Mouse (Mus musculus): ENCODE results near the gene Npat. TPM values are rescaled to one million over a fixed set of nuclear protein-coding genes. Genes with fewer than 3 reads are reported as not detected.

Gene Npat
- polyA plus RNA-seq, 1 experiment from 2014 or later: 18.1 TPM

DNA sequence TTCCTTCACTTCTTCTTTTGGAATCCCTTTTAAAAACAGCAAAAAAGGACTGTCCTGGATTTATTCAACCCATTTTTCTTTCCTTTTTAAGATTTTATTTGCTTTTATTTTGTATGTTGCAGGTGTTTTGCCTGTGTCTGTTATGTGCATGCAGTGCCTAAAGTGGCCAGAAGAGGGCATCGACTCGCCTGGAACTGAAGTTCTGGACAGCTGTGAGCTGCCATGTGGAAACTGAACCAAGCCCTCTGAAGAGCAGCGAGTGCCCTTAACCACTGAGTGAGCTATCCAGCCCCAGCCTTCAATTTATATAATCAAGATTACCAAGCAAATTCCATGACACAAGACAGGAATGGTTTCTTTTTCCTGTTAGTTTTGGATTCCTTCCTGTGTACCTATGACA lies 57.9 kb downstream of the Npat start:
- H3K9me3 ChIP-seq: no peaks in the 10 kb centered on the region
- no peak overlapping the region for H3K27ac ChIP-seq (replicated peaks)
- H3K27me3 ChIP-seq: no peaks in the 10 kb centered on the region
- 14% methylated on average over 3 of the region's 3 CpGs for WGBS
- no peak for ATAC-seq (ENCODE audit: low FRiP score, low read depth)
- H3K9ac ChIP-seq (replicated peaks): no peak overlapping the region
- H3K4me3 ChIP-seq: no peak overlapping the region
- H3K4me1 ChIP-seq: no peaks in the 10 kb centered on the region
- no peak overlapping the region for H3K4me2 ChIP-seq (replicated peaks)
- peaks cover 6% of the 10 kb centered on the region for H3K36me3 ChIP-seq

DNA sequence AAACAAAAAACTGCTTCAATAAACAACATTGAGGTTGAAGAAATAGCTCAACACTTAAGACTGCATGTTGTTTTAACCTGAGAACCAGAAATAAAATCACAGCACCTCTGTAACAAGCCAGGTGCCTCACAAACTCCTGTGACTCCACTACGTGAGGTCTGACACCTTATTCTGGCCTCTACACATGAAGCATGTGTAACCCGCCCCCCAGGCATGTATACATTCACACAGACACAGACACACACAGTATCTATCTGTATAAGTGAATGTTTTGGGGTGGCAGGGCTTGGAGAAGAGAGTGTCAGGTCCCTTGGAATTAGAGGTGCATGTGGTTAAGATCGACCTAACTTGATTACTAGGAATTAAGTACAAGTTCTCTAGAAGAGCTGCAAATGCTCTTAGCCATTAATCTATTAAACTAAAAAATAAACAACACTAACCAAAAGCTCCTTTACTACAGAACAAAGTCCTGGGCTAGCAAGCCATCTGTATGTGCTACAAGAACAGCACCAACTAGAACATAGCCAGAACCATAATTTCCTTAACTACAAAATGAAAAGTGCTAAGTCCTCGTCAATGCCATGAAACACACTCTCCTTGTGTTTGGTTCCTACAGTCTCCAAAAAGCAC lies 60.2 kb downstream of the Npat start:
- H3K9ac ChIP-seq (replicated peaks): no peak overlapping the region
- H3K9me3 ChIP-seq: no peaks in the 10 kb centered on the region
- H3K4me3 ChIP-seq: no peak overlapping the region
- no peaks in the 10 kb centered on the region for H3K4me1 ChIP-seq
- WGBS: 89% methylated on average over 4 of the region's 4 CpGs
- no peak for ATAC-seq (ENCODE audit: low FRiP score, low read depth)
- H3K27me3 ChIP-seq: no peaks in the 10 kb centered on the region
- no peak overlapping the region for H3K4me2 ChIP-seq (replicated peaks)
- peaks cover 6% of the 10 kb centered on the region for H3K36me3 ChIP-seq
- no peak overlapping the region for H3K27ac ChIP-seq (replicated peaks)

DNA sequence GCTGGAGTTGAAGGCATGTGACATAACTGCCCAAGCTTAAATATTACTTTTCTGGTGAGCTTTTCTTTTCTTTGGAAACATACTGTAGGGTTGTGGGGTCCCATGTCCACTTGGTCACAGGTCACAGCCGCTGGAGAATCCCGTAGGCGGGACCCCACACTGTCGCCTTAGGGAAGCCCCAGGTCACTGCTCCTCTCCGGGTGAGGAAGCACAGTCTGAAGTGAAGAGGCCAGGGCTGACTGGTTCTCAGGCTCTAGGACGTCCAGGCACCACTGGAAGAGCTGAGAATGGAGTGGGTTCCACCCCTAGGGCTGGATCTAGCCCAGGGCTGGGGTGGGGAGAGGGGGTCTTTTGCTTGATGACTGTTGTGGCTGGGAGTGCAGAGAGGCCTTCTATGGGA lies 61.8 kb downstream of the Npat start:
- Histone ChIP-seq H3K4me3 (no peak overlapping the region), H3K36me3 (peaks cover 4% of the 10 kb centered on the region; the same call in 1 of the 2 replicates), H3K4me1 (no peaks in the 10 kb centered on the region), H3K27ac (replicated peaks) (no peak overlapping the region), H3K9ac (replicated peaks) (no peak overlapping the region), H3K4me2 (replicated peaks) (no peak overlapping the region), H3K9me3 (no peaks in the 10 kb centered on the region), H3K27me3 (no peaks in the 10 kb centered on the region)
- ATAC-seq (ENCODE audit: low FRiP score, low read depth): no peak
- 79% methylated on average over 6 of the region's 6 CpGs for WGBS

DNA sequence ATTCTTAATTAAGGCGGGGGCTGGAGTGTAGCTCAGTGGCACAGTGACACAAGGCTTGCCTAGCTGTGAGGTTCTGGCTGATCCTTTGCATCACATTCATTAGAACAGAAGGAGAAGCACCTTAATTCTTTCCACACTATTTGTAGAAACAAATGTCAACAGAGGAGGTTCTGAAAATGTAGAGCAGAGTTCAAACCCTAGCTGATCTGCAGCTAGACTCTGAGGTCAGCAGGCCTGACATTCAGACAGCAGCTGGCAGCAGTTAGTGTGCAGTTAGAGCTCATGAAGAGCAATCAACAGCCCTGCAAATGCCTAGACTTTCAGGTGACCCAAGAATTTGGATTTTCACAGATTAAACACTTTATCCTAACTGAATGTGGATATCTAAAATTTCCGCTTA lies 64.7 kb downstream of the Npat start:
- WGBS: 95% methylated on average over 2 of the region's 2 CpGs
- no peak for ATAC-seq (ENCODE audit: low FRiP score, low read depth)
- H3K4me3 ChIP-seq: no peak overlapping the region
- no peak overlapping the region for H3K9ac ChIP-seq (replicated peaks)
- no peak overlapping the region for H3K4me2 ChIP-seq (replicated peaks)
- no peak overlapping the region for H3K27ac ChIP-seq (replicated peaks)
- no peaks in the 10 kb centered on the region for H3K4me1 ChIP-seq
- H3K27me3 ChIP-seq: no peaks in the 10 kb centered on the region
- H3K9me3 ChIP-seq: no peaks in the 10 kb centered on the region
- no peaks in the 10 kb centered on the region for H3K36me3 ChIP-seq

DNA sequence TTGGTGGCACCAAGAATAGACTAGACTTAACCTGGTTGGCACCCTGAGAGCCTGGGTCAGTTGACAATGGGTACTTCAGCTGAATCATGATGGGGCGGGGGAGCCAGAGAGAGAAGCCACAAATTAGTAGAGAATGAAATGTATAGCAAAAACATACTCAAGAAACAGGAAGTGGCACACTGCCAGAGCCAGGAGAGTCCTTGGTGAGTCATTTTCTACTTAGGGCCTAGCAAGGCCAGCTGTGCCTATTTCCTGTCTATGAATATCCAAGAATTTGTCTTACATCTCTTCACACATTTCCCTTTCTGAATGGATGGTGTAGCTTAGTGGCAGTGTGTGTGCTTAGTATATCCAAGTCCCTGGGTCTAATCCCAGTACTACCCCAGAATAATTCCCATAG lies 66.5 kb downstream of the Npat start:
- no peak overlapping the region for H3K4me3 ChIP-seq
- no peak overlapping the region for H3K9ac ChIP-seq (replicated peaks)
- ATAC-seq (ENCODE audit: low FRiP score, low read depth): no peak
- H3K27ac ChIP-seq (replicated peaks): no peak overlapping the region
- H3K4me1 ChIP-seq: no peaks in the 10 kb centered on the region
- H3K27me3 ChIP-seq: no peaks in the 10 kb centered on the region
- WGBS: 85% methylated on average over 1 of the region's 1 CpGs
- no peak overlapping the region for H3K4me2 ChIP-seq (replicated peaks)
- H3K36me3 ChIP-seq: no peaks in the 10 kb centered on the region
- no peaks in the 10 kb centered on the region for H3K9me3 ChIP-seq

DNA sequence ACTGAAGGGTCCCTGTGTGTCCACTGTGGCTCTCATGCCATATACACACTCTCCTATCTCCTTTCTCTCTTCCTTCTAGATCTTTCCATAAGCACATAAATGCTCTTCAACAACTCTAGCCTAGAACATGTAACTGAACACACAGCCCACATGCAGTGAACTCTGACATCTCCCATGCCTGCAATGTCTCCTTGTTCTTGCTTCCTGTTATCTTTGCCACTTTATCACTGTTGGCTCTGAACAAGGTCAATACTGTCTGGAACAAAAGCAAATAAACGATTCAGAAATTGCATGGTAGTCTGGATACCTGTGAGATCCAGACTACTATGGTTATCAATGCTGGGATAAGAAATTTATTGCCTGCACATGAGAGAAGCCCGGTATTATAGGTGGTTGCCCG lies 67.0 kb downstream of the Npat start:
- no peaks in the 10 kb centered on the region for H3K4me1 ChIP-seq
- no peaks in the 10 kb centered on the region for H3K9me3 ChIP-seq
- no peak overlapping the region for H3K27ac ChIP-seq (replicated peaks)
- no peak overlapping the region for H3K4me2 ChIP-seq (replicated peaks)
- ATAC-seq (ENCODE audit: low FRiP score, low read depth): no peak
- H3K9ac ChIP-seq (replicated peaks): no peak overlapping the region
- H3K4me3 ChIP-seq: no peak overlapping the region
- no peaks in the 10 kb centered on the region for H3K36me3 ChIP-seq
- 90% methylated on average over 3 of the region's 3 CpGs for WGBS
- H3K27me3 ChIP-seq: no peaks in the 10 kb centered on the region

DNA sequence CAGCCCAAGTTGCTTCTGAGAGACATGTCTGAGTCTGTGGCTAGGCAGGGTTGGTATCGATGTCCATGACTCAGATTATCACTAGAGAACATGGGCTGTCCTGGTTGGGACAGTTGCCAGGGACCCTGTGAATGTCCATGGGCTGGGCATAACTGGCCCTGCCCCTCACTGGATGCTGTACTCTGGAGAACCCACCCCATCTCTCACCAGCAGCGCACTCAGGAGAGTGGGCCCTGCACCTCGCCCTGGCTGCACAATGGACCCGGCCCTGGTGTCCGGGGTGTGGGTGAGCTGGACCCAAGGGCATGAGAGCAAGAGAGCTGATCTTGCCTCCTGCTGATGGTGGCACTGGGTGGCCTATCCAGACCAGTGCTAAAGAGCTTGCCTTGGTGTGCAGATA lies 68.1 kb downstream of the Npat start:
- WGBS: 91% methylated on average over 5 of the region's 5 CpGs
- Histone ChIP-seq H3K4me1 (0 out of 2 replicates have a peak, but pooled peaks cover 6% of the 10 kb centered on the region), H3K36me3 (no peaks in the 10 kb centered on the region), H3K9me3 (no peaks in the 10 kb centered on the region), H3K9ac (replicated peaks) (no peak overlapping the region), H3K4me3 (no peak overlapping the region), H3K27me3 (no peaks in the 10 kb centered on the region), H3K27ac (replicated peaks) (no peak overlapping the region), H3K4me2 (replicated peaks) (no peak overlapping the region)
- no peak for ATAC-seq (ENCODE audit: low FRiP score, low read depth)

DNA sequence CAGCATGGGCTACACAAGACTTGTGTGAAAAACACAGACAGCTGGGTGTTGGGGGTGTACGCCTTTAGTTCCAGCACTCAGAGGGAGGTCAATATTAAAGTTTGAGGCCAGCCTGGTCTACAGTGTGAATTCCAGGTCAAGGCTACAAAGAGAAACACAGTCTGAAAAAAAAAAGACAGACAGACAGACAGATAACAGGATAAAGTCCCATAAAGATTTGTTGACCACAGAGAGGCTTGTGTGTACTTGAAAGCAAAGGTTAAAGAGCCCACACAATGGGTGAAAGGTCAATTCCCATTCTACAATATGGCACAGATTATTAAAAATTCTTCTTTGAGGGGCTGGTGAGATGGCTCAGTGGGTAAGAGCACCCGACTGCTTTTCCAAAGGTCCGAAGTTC lies 70.3 kb downstream of the Npat start:
- no peak overlapping the region for H3K9ac ChIP-seq (replicated peaks)
- H3K36me3 ChIP-seq: no peaks in the 10 kb centered on the region
- H3K9me3 ChIP-seq: no peaks in the 10 kb centered on the region
- no peak overlapping the region for H3K4me3 ChIP-seq
- no peak for ATAC-seq (ENCODE audit: low FRiP score, low read depth)
- WGBS: 90% methylated on average over 3 of the region's 3 CpGs
- no peaks in the 10 kb centered on the region for H3K27me3 ChIP-seq
- no peak overlapping the region for H3K4me2 ChIP-seq (replicated peaks)
- H3K4me1 ChIP-seq: 0 out of 2 replicates have a peak, but pooled peaks cover 6% of the 10 kb centered on the region
- H3K27ac ChIP-seq (replicated peaks): no peak overlapping the region

DNA sequence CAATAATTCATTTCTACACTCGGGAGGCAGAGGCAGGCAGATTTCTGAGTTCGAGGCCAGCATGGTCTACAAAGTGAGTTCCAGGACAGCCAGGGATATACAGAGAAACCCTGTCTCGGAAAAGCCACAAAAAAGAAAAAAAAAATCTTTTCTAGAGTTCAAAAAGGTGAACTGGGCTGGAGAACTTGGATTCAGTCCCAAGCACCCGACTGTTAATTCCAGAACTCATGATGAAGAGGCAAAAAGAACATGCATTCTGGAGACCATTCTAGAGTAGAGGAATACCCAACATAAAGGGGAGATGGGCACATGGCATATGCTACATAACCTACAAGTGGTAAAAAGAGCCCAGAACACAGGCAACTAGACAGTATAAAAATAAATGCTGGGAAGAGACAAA lies 71.0 kb downstream of the Npat start:
- whole genome bisulfite sequencing: 92% methylated on average over 4 of the region's 4 CpGs

DNA sequence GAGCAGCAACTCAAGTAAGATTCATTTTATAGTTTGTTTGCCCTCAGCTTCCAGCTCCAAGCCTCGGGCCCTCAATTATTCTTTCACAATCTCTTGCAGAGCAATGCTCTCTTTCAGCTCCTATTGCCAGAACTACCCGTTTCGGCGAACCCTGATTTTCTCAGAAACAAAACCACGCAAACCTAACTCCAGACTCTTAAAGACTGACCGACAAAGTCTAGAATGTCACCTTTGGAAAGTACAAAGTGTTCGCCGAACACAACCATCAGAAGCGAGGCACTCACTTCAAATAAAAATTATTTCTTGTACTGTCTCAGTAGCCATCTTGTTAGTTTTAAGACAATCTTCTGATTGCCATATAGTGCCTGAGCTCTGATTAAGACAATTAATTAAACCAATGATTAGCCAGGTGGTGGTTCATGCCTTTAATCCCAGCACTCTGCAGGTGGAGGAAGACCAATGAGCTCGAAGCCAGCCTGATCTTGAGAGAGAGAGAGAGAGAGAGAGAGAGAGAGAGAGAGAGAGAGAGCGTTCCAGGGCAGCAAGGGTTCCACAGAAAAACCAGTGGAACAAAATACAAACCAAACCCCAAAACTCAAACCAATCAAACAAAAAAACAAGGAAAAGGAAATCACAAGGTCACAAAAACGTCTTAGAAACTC lies 72.6 kb downstream of the Npat start:
- H3K27me3 ChIP-seq: no peaks in the 10 kb centered on the region
- no peak overlapping the region for H3K27ac ChIP-seq (replicated peaks)
- no peak for ATAC-seq (ENCODE audit: low FRiP score, low read depth)
- peak overlapping the region; percentile 66 for H3K4me2 ChIP-seq (replicated peaks)
- 78% methylated on average over 12 of the region's 12 CpGs for WGBS
- no peaks in the 10 kb centered on the region for H3K36me3 ChIP-seq
- no peaks in the 10 kb centered on the region for H3K9me3 ChIP-seq
- H3K9ac ChIP-seq (replicated peaks): peak overlapping the region; percentile 59
- peak overlapping the region; percentile 55 for H3K4me3 ChIP-seq
- H3K4me1 ChIP-seq: 0 out of 2 replicates have a peak, but pooled peaks cover 6% of the 10 kb centered on the region

More for the DNA sequence above, 71.0 kb downstream of the Npat start:
- Histone ChIP-seq H3K9ac (replicated peaks) (no peak overlapping the region), H3K4me2 (replicated peaks) (no peak overlapping the region), H3K27ac (replicated peaks) (no peak overlapping the region), H3K4me1 (0 out of 2 replicates have a peak, but pooled peaks cover 6% of the 10 kb centered on the region), H3K27me3 (no peaks in the 10 kb centered on the region), H3K36me3 (no peaks in the 10 kb centered on the region), H3K9me3 (no peaks in the 10 kb centered on the region), H3K4me3 (no peak overlapping the region)
- no peak for ATAC-seq (ENCODE audit: low FRiP score, low read depth)

DNA sequence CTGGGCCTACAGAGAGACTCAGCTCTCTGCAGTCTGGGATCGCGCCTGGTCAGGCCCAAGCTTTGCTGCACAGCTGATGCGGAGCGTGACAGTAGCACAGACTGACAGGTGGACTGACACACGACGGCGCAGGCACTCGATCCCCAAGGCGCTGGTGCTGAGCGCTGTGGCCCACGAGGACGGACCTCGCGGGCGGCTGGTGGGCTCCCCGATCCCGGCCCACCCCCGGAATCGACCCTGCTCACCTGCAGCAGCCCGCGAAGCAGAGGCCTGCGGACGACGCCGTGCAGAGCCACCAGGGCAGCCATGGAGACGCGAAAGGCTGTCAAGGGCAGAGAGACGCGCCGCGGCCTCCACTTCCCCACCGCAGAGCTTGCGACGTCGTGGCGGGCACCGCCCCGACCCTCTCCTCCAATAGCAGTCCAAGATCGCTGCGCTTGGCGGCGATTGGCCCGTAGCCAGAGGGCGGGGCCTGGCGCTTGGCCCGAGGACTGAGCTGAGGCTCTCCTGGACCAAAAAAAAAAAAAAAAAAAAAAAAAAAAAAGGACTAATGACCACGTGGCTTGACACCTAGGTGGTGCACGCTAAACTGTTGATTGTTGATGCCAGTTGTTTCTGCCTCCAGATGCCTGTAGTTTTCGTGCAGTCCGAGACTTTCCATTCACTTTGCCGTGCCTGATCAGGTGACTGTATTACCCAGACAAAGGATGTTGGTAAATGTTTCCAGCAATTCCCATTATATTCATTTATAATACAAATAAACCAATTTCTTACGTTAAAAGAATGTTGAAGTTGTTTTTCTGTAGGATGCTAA lies 73.3 kb downstream of the Npat start, which contains the start of gene Acat1:
Gene Acat1, minus strand, starts transcription at position 415 of the 814 bp plus-strand sequence.
- peak within 1 kb of the TSS; percentile 52 for H3K27ac ChIP-seq (replicated peaks)
- H3K9me3 ChIP-seq: no peaks in the 10 kb centered on the region
- peaks cover 6% of the 10 kb centered on the region; the same call in 1 of the 2 replicates for H3K36me3 ChIP-seq
- peak within 1 kb of the TSS; percentile 59 for H3K9ac ChIP-seq (replicated peaks)
- H3K4me1 ChIP-seq: 0 out of 2 replicates have a peak, but pooled peaks cover 6% of the 10 kb centered on the region
- H3K4me2 ChIP-seq (replicated peaks): peak within 1 kb of the TSS; percentile 66
- peak; percentile 100 for ATAC-seq (ENCODE audit: low FRiP score, low read depth)
- no peaks in the 10 kb centered on the region for H3K27me3 ChIP-seq
- peak within 1 kb of the TSS; percentile 55 for H3K4me3 ChIP-seq
- WGBS: 5% methylated on average over 52 of the region's 52 CpGs

DNA sequence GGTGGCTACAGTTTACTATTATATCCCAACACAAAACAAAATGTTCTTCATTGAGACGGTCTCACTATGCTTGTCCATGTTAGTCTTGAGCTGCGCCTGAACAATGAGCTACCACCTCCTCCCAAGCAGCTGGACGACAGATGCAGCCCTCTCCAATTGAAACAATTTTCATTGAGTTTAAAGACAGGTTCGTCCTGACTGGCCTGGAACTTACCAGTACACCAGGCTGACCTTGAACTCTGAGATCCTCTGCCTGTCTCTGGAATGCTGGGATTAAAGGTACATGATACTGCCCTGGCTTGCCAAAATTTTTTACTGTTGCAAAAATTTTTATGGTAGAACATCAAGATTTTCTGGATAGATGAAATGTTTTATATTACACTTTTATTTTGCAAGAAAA lies 77.4 kb downstream of the Npat start:
- no peak overlapping the region for H3K4me2 ChIP-seq (replicated peaks)
- H3K4me1 ChIP-seq: 0 out of 2 replicates have a peak, but pooled peaks cover 4% of the 10 kb centered on the region
- WGBS: 85% methylated on average over 4 of the region's 4 CpGs
- ATAC-seq (ENCODE audit: low FRiP score, low read depth): no peak
- H3K36me3 ChIP-seq: peaks cover 34% of the 10 kb centered on the region
- H3K9ac ChIP-seq (replicated peaks): no peak overlapping the region
- no peaks in the 10 kb centered on the region for H3K9me3 ChIP-seq
- H3K27me3 ChIP-seq: no peaks in the 10 kb centered on the region
- no peak overlapping the region for H3K4me3 ChIP-seq
- H3K27ac ChIP-seq (replicated peaks): no peak overlapping the region
